Mouse (Mus musculus): Measurements from ENCODE around the gene Alg9. TPM values are rescaled to one million over a fixed set of nuclear protein-coding genes. Genes with fewer than 3 reads are reported as not detected.
A peak's percentile ranks its signal among the peaks of the same experiment; 100 is the strongest.

Gene Alg9
- 60.3 and 63.1 TPM in 2 replicates for polyA plus RNA-seq (2015; fragmentation: Nextera tagmentation; extraction: Ambion mirVana)

DNA sequence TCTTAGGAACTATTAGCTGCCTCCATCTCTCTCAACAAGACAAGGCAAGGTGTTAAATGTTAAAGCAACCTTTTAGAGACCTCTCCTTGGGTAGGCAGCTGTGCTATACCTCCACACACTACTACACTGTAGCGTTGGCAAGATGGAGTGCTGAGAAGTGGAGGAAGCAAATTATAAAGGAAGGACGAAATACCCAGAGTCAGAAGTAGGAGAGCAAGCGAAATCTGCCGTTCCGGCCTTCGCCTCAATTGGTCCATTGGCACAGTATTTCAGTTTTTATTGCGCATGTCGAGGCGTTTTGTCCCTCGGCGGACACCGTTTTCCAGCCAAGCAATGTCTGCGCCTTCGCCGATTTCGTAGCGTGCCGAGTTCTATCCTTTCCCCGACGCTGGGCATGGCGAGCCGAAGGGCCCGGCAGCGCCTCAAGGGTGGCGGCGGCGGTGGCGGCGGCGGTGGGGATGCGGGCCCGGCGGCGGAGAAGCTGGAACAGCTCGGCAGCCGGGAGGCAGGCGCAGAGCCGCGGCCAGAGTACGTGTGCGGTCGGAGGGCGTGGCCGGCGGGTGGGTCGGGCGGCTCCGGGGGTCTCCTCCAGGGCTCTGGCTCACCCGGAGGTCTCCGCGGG lies at the start of gene Alg9, which contains the start of gene 1110032A03Rik:
Gene Alg9 (plus strand): TSS at position 29 of the 622 bp plus-strand sequence.
Gene 1110032A03Rik (minus strand): TSS at position 530 of the 622 bp plus-strand sequence.
- H3K9me3 ChIP-seq = no peaks in the 10 kb centered on the region
- ATAC-seq (replicated peaks) = peak; percentile 81
- H3K4me2 ChIP-seq = peak within 1 kb of the TSS; percentile 80
- H3K36me3 ChIP-seq (replicated peaks) = peaks cover 3% of the 10 kb centered on the region; the same call in 1 of the 2 replicates
- H3K4me3 ChIP-seq = peak within 1 kb of the TSS; percentile 64
- peaks cover 27% of the 10 kb centered on the region for H3K4me1 ChIP-seq
- peak within 1 kb of the TSS; percentile 88 for H3K9ac ChIP-seq
- peak within 1 kb of the TSS; percentile 94 for H3K27ac ChIP-seq
- H3K27me3 ChIP-seq (replicated peaks) = no peaks in the 10 kb centered on the region
- under 1% methylated on average over 51 of the region's 51 CpGs for WGBS

- Histone ChIP-seq H3K9ac (peak overlapping the region; percentile 72), H3K9me3 (no peaks in the 10 kb centered on the region), H3K36me3 (replicated peaks) (no peaks in the 10 kb centered on the region), H3K4me3 (peak overlapping the region; percentile 72), H3K27me3 (replicated peaks) (no peaks in the 10 kb centered on the region), H3K27ac (peak overlapping the region; percentile 87), H3K4me2 (peak overlapping the region; percentile 85), H3K4me1 (peaks cover 54% of the 10 kb centered on the region)
- ATAC-seq (replicated peaks) = no peak
- 17% methylated on average over 8 of the region's 8 CpGs for WGBS
These were observed 48.8 kb upstream of the Alg9 start for GRCm38 (mm10) chr9:50725921-50726590.

DNA sequence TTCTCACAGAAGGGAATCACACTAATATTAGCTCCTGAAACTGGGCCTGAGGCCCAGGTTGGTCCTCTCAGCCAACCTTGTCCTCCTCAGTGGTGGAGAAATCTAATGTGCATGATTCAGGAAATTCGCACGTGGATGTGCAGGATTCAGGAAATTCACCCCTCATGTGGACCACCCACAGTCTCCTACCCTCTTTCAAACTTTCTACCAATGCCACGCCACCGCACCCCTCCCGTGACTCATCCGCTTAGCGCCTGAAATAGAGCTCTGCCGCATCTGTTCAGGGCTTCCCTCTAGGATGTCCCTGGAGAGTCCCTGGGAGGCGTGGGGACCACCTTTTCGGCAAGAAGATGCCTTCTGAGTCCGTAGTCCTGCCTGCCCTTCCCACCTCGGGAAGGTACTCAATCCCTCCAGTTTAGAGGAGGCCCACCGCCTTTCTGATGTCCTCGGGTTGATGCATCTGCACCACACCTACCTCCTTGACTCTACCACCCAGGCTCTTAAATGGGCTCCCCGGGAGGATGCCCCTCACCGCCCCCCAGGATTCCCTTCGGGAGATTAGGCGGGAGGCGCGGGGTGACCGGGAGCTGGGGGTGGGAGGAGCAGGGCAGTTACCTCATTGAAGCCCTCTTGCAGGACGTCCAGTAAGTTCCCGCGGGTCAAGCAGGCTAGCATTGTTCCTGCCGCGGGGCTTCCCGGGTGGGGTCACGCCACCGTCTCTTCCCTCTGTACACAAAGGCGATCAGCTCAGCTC lies 47.5 kb upstream of the Alg9 start:
- peak; percentile 40 for ATAC-seq (replicated peaks)
- Histone ChIP-seq H3K9ac (peak overlapping the region; percentile 72), H3K4me3 (peak overlapping the region; percentile 72), H3K27ac (peak overlapping the region; percentile 87), H3K9me3 (no peaks in the 10 kb centered on the region), H3K36me3 (replicated peaks) (no peaks in the 10 kb centered on the region), H3K4me2 (peak overlapping the region; percentile 85), H3K27me3 (replicated peaks) (no peaks in the 10 kb centered on the region), H3K4me1 (peaks cover 49% of the 10 kb centered on the region)
- under 1% methylated on average over 30 of the region's 30 CpGs for WGBS

- Histone ChIP-seq H3K9me3 (no peaks in the 10 kb centered on the region), H3K4me3 (peak overlapping the region; percentile 72), H3K4me2 (peak overlapping the region; percentile 85), H3K4me1 (peaks cover 43% of the 10 kb centered on the region), H3K27ac (peak overlapping the region; percentile 87), H3K27me3 (replicated peaks) (no peaks in the 10 kb centered on the region), H3K9ac (peak overlapping the region; percentile 72), H3K36me3 (replicated peaks) (no peaks in the 10 kb centered on the region)
- ATAC-seq (replicated peaks) = peak; percentile 97
- WGBS = under 1% methylated on average over 45 of the region's 45 CpGs
These were observed 46.7 kb upstream of the Alg9 start for GRCm38 (mm10) chr9:50727925-50728651.

DNA sequence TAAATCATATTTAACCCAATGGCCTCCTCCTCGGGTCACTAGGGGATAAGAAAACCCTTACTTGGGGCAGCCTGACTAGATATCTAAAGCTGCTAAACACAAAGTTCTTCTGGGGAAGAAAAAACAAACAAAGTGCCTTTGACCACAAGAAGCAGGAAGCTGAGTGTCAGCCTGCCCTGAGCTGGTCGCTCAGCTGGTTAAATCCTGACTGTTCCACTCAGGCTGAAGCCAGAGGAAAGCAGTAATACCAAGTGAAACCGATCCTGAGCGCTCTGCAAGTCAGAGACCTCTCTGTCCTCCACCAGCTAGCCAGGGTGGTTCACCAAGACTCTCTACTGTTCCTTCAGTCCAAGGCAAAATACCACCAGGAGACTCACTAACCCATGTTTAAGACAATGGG lies 45.2 kb upstream of the Alg9 start:
- no peaks in the 10 kb centered on the region for H3K36me3 ChIP-seq (replicated peaks)
- no peak overlapping the region for H3K9ac ChIP-seq
- H3K4me1 ChIP-seq = peaks cover 30% of the 10 kb centered on the region
- H3K9me3 ChIP-seq = no peaks in the 10 kb centered on the region
- ATAC-seq (replicated peaks) = no peak
- H3K4me3 ChIP-seq = no peak overlapping the region
- WGBS = 70% methylated on average over 4 of the region's 4 CpGs
- no peak overlapping the region for H3K4me2 ChIP-seq
- 0 out of 2 replicates have a peak overlapping the region, but pooled peaks have one; percentile 87 for H3K27ac ChIP-seq
- no peaks in the 10 kb centered on the region for H3K27me3 ChIP-seq (replicated peaks)

DNA sequence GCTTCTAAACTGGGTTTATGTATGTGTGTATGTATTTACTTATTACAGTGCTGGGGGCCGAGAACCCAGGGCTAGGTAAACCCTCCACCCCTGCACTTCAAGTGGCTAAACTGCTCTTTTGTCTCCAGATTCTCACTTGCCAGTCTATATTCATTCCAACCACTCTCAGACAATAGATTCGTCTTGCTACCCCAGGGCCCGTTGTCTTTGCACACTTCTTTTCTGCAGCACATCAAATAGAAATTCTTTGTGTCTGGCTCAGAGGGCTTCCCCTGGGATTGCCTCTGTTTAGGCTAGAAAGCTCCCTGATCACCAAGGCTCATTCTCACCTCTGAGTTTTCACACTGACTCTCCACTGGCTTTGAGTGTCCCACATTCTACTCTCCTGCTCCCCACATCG lies 42.3 kb upstream of the Alg9 start:
- H3K9ac ChIP-seq = no peak overlapping the region
- no peak overlapping the region for H3K27ac ChIP-seq
- no peaks in the 10 kb centered on the region for H3K27me3 ChIP-seq (replicated peaks)
- H3K4me3 ChIP-seq = no peak overlapping the region
- no peak for ATAC-seq (replicated peaks)
- WGBS = 7% methylated on average over 4 of the region's 4 CpGs
- H3K4me2 ChIP-seq = no peak overlapping the region
- peaks cover 5% of the 10 kb centered on the region; the same call in 1 of the 2 replicates for H3K4me1 ChIP-seq
- H3K9me3 ChIP-seq = no peaks in the 10 kb centered on the region
- H3K36me3 ChIP-seq (replicated peaks) = no peaks in the 10 kb centered on the region

DNA sequence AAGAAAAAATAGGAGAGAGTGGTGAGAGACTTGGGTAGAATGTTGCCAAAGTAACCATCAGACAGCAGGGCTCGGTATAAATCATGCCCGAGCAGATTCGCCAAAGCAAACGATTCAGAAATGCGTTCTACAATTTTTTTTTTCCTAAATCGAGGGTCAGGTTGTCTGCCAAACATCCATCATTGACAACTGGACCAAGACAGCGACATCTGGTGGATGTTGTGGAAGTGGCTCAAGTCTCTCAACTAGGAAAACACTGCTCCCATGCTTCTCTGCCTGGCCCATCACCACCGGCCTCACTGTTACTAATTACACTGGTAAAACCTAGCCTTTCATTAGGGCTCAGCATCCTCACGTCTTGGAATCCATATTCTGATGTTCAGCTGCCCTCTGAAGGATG lies 39.8 kb upstream of the Alg9 start:
- no peak for ATAC-seq (replicated peaks)
- peak overlapping the region; percentile 39 for H3K4me2 ChIP-seq
- 0 out of 2 replicates have a peak overlapping the region, but pooled peaks have one; percentile 19 for H3K4me3 ChIP-seq
- no peaks in the 10 kb centered on the region for H3K27me3 ChIP-seq (replicated peaks)
- no peaks in the 10 kb centered on the region for H3K9me3 ChIP-seq
- no peaks in the 10 kb centered on the region for H3K36me3 ChIP-seq (replicated peaks)
- WGBS = 2% methylated on average over 9 of the region's 9 CpGs
- peaks cover 14% of the 10 kb centered on the region for H3K4me1 ChIP-seq
- no peak overlapping the region for H3K27ac ChIP-seq
- H3K9ac ChIP-seq = 0 out of 2 replicates have a peak overlapping the region, but pooled peaks have one; percentile 4

GRCm38 (mm10) chr9:50738914-50739870 lies 35.6 kb upstream of the Alg9 start, which contains the start of gene Dixdc1:
Dixdc1 (minus strand) TSS chr9:50739517.
- ATAC-seq (replicated peaks) = peak; percentile 96
- H3K36me3 ChIP-seq (replicated peaks) = no peaks in the 10 kb centered on the region
- H3K27me3 ChIP-seq (replicated peaks) = no peaks in the 10 kb centered on the region; the same call in 1 of the 2 replicates
- WGBS = 12% methylated on average over 36 of the region's 36 CpGs
- peak within 1 kb of the TSS; percentile 65 for H3K4me2 ChIP-seq
- peaks cover 14% of the 10 kb centered on the region for H3K4me1 ChIP-seq
- H3K4me3 ChIP-seq = peak within 1 kb of the TSS; percentile 38
- H3K27ac ChIP-seq = no peak within 1 kb of the TSS
- no peak within 1 kb of the TSS for H3K9ac ChIP-seq
- H3K9me3 ChIP-seq = no peaks in the 10 kb centered on the region

DNA sequence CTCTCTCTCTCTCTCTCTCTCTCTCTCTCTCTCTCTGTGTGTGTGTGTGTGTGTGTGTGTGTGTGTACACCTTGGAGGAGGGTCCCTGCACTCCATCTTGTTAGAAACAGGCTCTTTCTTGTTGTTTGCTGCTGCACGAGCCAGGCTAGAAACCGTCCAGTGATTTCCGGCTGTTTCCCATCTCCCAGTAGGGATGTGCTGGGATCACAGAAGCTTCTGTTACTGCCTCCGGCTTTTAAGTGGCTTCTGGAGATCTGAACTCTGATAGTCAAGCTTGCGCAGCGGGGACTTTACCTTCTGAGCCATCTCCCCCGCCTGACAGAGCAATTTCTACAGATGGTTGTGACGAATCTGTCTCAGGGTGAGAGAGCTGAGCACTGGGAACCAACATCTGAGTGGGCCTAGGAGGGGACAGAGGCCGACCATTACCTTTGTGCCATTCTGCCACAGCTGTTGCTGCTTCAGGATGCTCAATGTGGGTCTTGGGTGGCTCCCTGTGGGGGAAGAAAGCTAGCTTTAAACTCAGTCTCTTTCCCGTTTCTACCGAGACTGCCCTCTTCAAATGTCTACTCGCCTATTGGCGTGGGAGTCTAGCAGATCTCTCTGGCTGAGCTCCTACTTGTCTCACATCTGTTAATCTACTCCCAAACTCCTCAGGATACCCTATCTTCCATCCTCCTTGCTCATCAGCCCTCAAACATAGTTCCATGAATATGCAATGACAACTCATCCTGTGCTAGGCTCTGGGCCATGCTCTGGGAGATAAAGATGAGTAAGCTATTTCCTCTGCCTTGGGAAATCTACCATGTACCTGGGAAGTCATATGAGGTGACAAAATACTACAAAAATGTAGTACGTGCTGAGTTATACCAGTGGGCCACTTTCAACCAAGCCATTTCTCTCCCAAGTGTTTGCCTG lies 33.7 kb upstream of the Alg9 start:
- no peak for ATAC-seq (replicated peaks)
- Histone ChIP-seq H3K9ac (no peak overlapping the region), H3K9me3 (no peaks in the 10 kb centered on the region), H3K4me2 (no peak overlapping the region), H3K27me3 (replicated peaks) (no peaks in the 10 kb centered on the region; the same call in 1 of the 2 replicates), H3K27ac (no peak overlapping the region), H3K4me3 (no peak overlapping the region), H3K36me3 (replicated peaks) (no peaks in the 10 kb centered on the region), H3K4me1 (peaks cover 12% of the 10 kb centered on the region)
- WGBS = 92% methylated on average over 14 of the region's 14 CpGs

- Histone ChIP-seq H3K27me3 (replicated peaks) (no peaks in the 10 kb centered on the region; the same call in 1 of the 2 replicates), H3K9ac (no peak overlapping the region), H3K4me3 (no peak overlapping the region), H3K4me2 (no peak overlapping the region), H3K27ac (no peak overlapping the region), H3K9me3 (no peaks in the 10 kb centered on the region), H3K4me1 (peaks cover 19% of the 10 kb centered on the region), H3K36me3 (replicated peaks) (no peaks in the 10 kb centered on the region)
- no peak for ATAC-seq (replicated peaks)
- 88% methylated on average over 3 of the region's 3 CpGs for WGBS
These were observed 32.6 kb upstream of the Alg9 start for GRCm38 (mm10) chr9:50742261-50742660.
